Mouse (Mus musculus): Measurements from ENCODE around the gene Slc44a5. TPM values are rescaled to one million over a fixed set of nuclear protein-coding genes. Genes with fewer than 3 reads are reported as not detected.

Gene Slc44a5
- polyA plus RNA-seq, 1 experiment from 2014 or later, result 1.6 TPM

DNA sequence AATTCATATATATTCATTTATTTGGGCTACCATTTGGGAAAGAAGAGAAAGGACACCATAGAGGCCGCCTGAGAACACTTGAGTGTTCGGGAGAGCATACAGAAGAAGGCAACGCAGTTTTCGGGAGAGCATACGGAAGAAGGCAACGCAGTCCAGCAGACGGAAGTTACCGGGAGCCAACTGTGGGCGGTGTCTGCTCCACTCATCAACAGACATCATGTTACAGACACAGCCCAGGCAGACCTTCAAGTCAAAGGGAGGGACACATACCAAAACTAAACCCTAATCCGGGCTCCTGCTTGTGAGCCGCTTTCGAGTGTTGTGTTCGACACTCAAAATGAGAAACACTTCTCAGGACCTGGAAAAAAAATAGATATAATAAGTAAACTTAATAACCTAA lies 31.6 kb upstream of the Slc44a5 start:
- H3K4me2 ChIP-seq (replicated peaks; ENCODE audit: low read depth, low read length), result no peak overlapping the region
- WGBS, result 93% methylated on average over 13 of the region's 13 CpGs
- no peaks in the 10 kb centered on the region for H3K9me3 ChIP-seq (ENCODE audit: control insufficient read depth, low read depth, low read length)
- no peak overlapping the region for H3K4me3 ChIP-seq (ENCODE audit: low read depth, low read length)
- H3K9ac ChIP-seq (replicated peaks; ENCODE audit: low read depth, low read length), result no peak overlapping the region
- H3K27ac ChIP-seq (ENCODE audit: low read length), result no peak overlapping the region
- H3K27me3 ChIP-seq (ENCODE audit: control insufficient read depth, insufficient read depth, low read length), result no peaks in the 10 kb centered on the region
- peaks cover 19% of the 10 kb centered on the region; the same call in 1 of the 2 replicates for H3K36me3 ChIP-seq (ENCODE audit: control insufficient read depth, insufficient read depth, low read length)
- peaks cover 10% of the 10 kb centered on the region; the same call in 1 of the 2 replicates for H3K4me1 ChIP-seq (ENCODE audit: control insufficient read depth, insufficient read depth, low read length)
- no peak for ATAC-seq (ENCODE audit: insufficient number of reproducible peaks, insufficient read depth, low FRiP score, low read depth)

DNA sequence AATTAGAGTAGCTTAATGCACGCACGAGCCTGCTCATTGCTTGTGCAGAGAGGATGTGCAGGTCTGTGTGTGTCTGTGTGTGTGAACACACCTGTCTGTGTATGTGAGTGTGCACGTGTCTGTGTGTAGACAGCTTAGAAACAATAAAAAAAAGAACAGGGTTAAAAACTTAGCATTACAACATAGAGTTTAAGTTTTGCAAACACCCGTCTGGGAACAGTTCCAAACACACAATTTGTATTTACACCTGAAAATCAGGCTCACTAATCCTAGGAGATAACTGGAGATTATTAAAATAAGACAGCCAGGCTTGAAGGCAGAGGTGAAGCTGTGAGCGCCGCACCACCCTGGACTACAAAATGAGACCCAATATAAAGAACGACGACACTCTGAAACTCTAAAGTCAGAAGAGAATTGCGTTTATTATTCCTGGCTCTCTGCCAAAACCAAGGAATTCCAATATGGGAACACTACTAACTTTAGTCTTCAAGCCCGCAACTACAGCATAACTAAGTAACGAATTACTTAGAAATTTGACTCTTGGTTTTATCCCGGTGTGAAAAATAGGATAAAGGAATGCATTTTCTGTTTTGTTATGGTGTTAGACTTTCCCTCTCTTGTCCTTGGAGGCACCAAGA lies 30.1 kb upstream of the Slc44a5 start:
- Histone ChIP-seq H3K9me3 (ENCODE audit: control insufficient read depth, low read depth, low read length) (no peaks in the 10 kb centered on the region), H3K4me1 (ENCODE audit: control insufficient read depth, insufficient read depth, low read length) (peaks cover 10% of the 10 kb centered on the region; the same call in 1 of the 2 replicates), H3K27ac (ENCODE audit: low read length) (no peak overlapping the region), H3K9ac (replicated peaks; ENCODE audit: low read depth, low read length) (no peak overlapping the region), H3K4me2 (replicated peaks; ENCODE audit: low read depth, low read length) (peak overlapping the region; percentile 46), H3K27me3 (ENCODE audit: control insufficient read depth, insufficient read depth, low read length) (no peaks in the 10 kb centered on the region), H3K4me3 (ENCODE audit: low read depth, low read length) (peak overlapping the region; percentile 78), H3K36me3 (ENCODE audit: control insufficient read depth, insufficient read depth, low read length) (peaks cover 16% of the 10 kb centered on the region; the same call in 1 of the 2 replicates)
- WGBS, result 24% methylated on average over 12 of the region's 12 CpGs
- ATAC-seq (ENCODE audit: insufficient number of reproducible peaks, insufficient read depth, low FRiP score, low read depth), result no peak

- H3K36me3 ChIP-seq (ENCODE audit: control insufficient read depth, insufficient read depth, low read length), result peaks cover 11% of the 10 kb centered on the region; the same call in 1 of the 2 replicates
- no peaks in the 10 kb centered on the region for H3K9me3 ChIP-seq (ENCODE audit: control insufficient read depth, low read depth, low read length)
- peak overlapping the region; percentile 78 for H3K4me3 ChIP-seq (ENCODE audit: low read depth, low read length)
- peak overlapping the region; percentile 50; the same call in 1 of the 2 replicates for H3K9ac ChIP-seq (replicated peaks; ENCODE audit: low read depth, low read length)
- no peaks in the 10 kb centered on the region for H3K27me3 ChIP-seq (ENCODE audit: control insufficient read depth, insufficient read depth, low read length)
- peak; percentile 62 for ATAC-seq (ENCODE audit: insufficient number of reproducible peaks, insufficient read depth, low FRiP score, low read depth)
- peaks cover 10% of the 10 kb centered on the region; the same call in 1 of the 2 replicates for H3K4me1 ChIP-seq (ENCODE audit: control insufficient read depth, insufficient read depth, low read length)
- peak overlapping the region; percentile 71 for H3K27ac ChIP-seq (ENCODE audit: low read length)
- under 1% methylated on average over 19 of the region's 19 CpGs for WGBS
- H3K4me2 ChIP-seq (replicated peaks; ENCODE audit: low read depth, low read length), result peak overlapping the region; percentile 46
Measured at GRCm38 (mm10) chr3:153943901-153944334, 29.3 kb upstream of the Slc44a5 start.

- Histone ChIP-seq H3K9ac (replicated peaks; ENCODE audit: low read depth, low read length) (peak within 1 kb of the TSS; percentile 50), H3K36me3 (ENCODE audit: control insufficient read depth, insufficient read depth, low read length) (peaks cover 11% of the 10 kb centered on the region; the same call in 1 of the 2 replicates), H3K4me3 (ENCODE audit: low read depth, low read length) (peak within 1 kb of the TSS; percentile 78), H3K4me2 (replicated peaks; ENCODE audit: low read depth, low read length) (peak within 1 kb of the TSS; percentile 46), H3K4me1 (ENCODE audit: control insufficient read depth, insufficient read depth, low read length) (peaks cover 10% of the 10 kb centered on the region; the same call in 1 of the 2 replicates), H3K27me3 (ENCODE audit: control insufficient read depth, insufficient read depth, low read length) (no peaks in the 10 kb centered on the region), H3K27ac (ENCODE audit: low read length) (peak within 1 kb of the TSS; percentile 79), H3K9me3 (ENCODE audit: control insufficient read depth, low read depth, low read length) (no peaks in the 10 kb centered on the region)
- ATAC-seq (ENCODE audit: insufficient number of reproducible peaks, insufficient read depth, low FRiP score, low read depth), result peak; percentile 99
- WGBS, result under 1% methylated on average over 41 of the region's 41 CpGs
Measured at GRCm38 (mm10) chr3:153944335-153944990, 28.8 kb upstream of the Slc44a5 start, which contains the start of gene Acadm. TSS of gene Acadm (minus strand) at chr3:153944632.

- Histone ChIP-seq H3K4me3 (ENCODE audit: low read depth, low read length) (no peak overlapping the region), H3K9me3 (ENCODE audit: control insufficient read depth, low read depth, low read length) (no peaks in the 10 kb centered on the region), H3K27me3 (ENCODE audit: control insufficient read depth, insufficient read depth, low read length) (no peaks in the 10 kb centered on the region), H3K4me1 (ENCODE audit: control insufficient read depth, insufficient read depth, low read length) (peaks cover 10% of the 10 kb centered on the region; the same call in 1 of the 2 replicates), H3K4me2 (replicated peaks; ENCODE audit: low read depth, low read length) (no peak overlapping the region), H3K36me3 (ENCODE audit: control insufficient read depth, insufficient read depth, low read length) (no peaks in the 10 kb centered on the region), H3K27ac (ENCODE audit: low read length) (no peak overlapping the region), H3K9ac (replicated peaks; ENCODE audit: low read depth, low read length) (no peak overlapping the region)
- no peak for ATAC-seq (ENCODE audit: insufficient number of reproducible peaks, insufficient read depth, low FRiP score, low read depth)
- WGBS, result 69% methylated on average over 4 of the region's 4 CpGs
Measured at GRCm38 (mm10) chr3:153947271-153947670, 26.0 kb upstream of the Slc44a5 start.

- Histone ChIP-seq H3K27ac (ENCODE audit: low read length) (no peak overlapping the region), H3K27me3 (ENCODE audit: control insufficient read depth, insufficient read depth, low read length) (no peaks in the 10 kb centered on the region), H3K36me3 (ENCODE audit: control insufficient read depth, insufficient read depth, low read length) (no peaks in the 10 kb centered on the region), H3K4me3 (ENCODE audit: low read depth, low read length) (no peak overlapping the region), H3K4me2 (replicated peaks; ENCODE audit: low read depth, low read length) (no peak overlapping the region), H3K4me1 (ENCODE audit: control insufficient read depth, insufficient read depth, low read length) (peaks cover under 1% of the 10 kb centered on the region; the same call in 1 of the 2 replicates), H3K9ac (replicated peaks; ENCODE audit: low read depth, low read length) (no peak overlapping the region), H3K9me3 (ENCODE audit: control insufficient read depth, low read depth, low read length) (no peaks in the 10 kb centered on the region)
- no peak for ATAC-seq (ENCODE audit: insufficient number of reproducible peaks, insufficient read depth, low FRiP score, low read depth)
- 75% methylated on average over 2 of the region's 2 CpGs for WGBS
Measured at GRCm38 (mm10) chr3:153948176-153948575, 25.1 kb upstream of the Slc44a5 start.

DNA sequence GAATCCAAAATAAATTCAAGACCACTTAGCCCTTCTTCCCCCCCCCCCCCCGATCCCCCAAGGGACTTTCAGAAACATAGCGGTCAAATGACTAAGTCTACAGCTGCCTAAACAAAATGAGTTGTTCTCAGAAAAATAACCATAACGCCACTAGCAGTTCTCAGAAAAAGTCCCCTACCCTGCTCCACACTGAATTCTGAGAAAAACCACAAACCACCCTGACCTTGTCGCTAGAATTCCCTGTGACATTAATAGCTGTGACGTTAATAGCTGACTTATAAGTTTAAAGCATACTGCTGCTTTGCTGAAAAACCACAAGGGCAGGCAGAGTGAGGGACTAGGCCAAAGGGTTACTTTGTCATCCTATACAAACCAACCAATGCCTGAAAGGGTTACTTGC lies 15.3 kb upstream of the Slc44a5 start:
- no peaks in the 10 kb centered on the region for H3K4me1 ChIP-seq (ENCODE audit: control insufficient read depth, insufficient read depth, low read length)
- no peak overlapping the region for H3K4me2 ChIP-seq (replicated peaks; ENCODE audit: low read depth, low read length)
- no peak for ATAC-seq (ENCODE audit: insufficient number of reproducible peaks, insufficient read depth, low FRiP score, low read depth)
- H3K27ac ChIP-seq (ENCODE audit: low read length), result no peak overlapping the region
- no peak overlapping the region for H3K9ac ChIP-seq (replicated peaks; ENCODE audit: low read depth, low read length)
- H3K27me3 ChIP-seq (ENCODE audit: control insufficient read depth, insufficient read depth, low read length), result no peaks in the 10 kb centered on the region
- H3K36me3 ChIP-seq (ENCODE audit: control insufficient read depth, insufficient read depth, low read length), result no peaks in the 10 kb centered on the region
- H3K4me3 ChIP-seq (ENCODE audit: low read depth, low read length), result no peak overlapping the region
- WGBS, result 85% methylated on average over 5 of the region's 5 CpGs
- H3K9me3 ChIP-seq (ENCODE audit: control insufficient read depth, low read depth, low read length), result no peaks in the 10 kb centered on the region

DNA sequence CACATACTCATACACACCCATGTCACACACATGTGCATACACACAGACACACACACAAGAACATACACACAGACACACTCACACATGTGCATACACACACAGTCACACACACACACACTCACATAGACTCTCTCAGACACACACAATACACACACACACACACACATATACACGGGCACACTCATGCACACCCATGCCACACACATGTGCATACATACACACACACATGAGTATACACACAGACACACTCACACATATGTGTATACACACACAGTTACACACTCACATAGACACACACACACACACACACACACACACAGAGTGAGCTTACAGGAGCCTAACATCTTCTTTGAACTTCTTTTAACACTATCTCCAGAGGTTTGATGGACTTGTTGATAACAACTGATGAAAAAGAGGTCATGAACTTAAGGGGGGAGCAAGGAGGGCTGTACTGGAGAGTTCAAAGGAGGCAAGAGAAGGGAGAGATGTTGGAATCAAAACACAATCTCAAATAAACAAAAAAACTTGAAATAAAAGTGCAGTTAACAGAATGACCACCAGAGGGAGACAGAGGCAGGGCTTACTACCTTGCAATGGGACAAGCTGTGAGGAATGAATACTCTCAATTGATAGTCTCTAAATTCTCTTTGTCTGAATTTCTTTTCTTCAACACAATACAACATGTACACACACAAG lies 14.1 kb upstream of the Slc44a5 start:
- Histone ChIP-seq H3K27ac (ENCODE audit: low read length) (no peak overlapping the region), H3K36me3 (ENCODE audit: control insufficient read depth, insufficient read depth, low read length) (no peaks in the 10 kb centered on the region), H3K27me3 (ENCODE audit: control insufficient read depth, insufficient read depth, low read length) (no peaks in the 10 kb centered on the region), H3K4me2 (replicated peaks; ENCODE audit: low read depth, low read length) (no peak overlapping the region), H3K9me3 (ENCODE audit: control insufficient read depth, low read depth, low read length) (no peaks in the 10 kb centered on the region), H3K4me1 (ENCODE audit: control insufficient read depth, insufficient read depth, low read length) (no peaks in the 10 kb centered on the region), H3K4me3 (ENCODE audit: low read depth, low read length) (no peak overlapping the region), H3K9ac (replicated peaks; ENCODE audit: low read depth, low read length) (no peak overlapping the region)
- ATAC-seq (ENCODE audit: insufficient number of reproducible peaks, insufficient read depth, low FRiP score, low read depth), result no peak
- WGBS, result 95% methylated on average over 1 of the region's 1 CpGs

Measured in stomach, embryonic 14.5 days (tissue).